Mouse (Mus musculus) embryonic stem cell, embryonic (primary cell): Measurements from ENCODE around the gene Gck.

Experiments
- CTCF ChIA-PET, 4 experiments: fragments of 300-600 bp in 2 of 4; fragments of 350-600 bp in 2 of 4; sonication (Branson Sonifier 250); formaldehyde crosslinking; loops; one replicate each; lab custom pipeline; 2022; ENCODE audit warnings: inconsistent platforms in 2 of 4; lab: Charles Lee
- POLR2A ChIA-PET, 4 experiments: fragments of 300-600 bp in 2 of 4; fragments of 350-600 bp in 2 of 4; sonication (Branson Sonifier 250); formaldehyde crosslinking; loops; one replicate each; lab custom pipeline; 2022; ENCODE audit warnings: antibody characterized with exemption in 4 of 4, inconsistent platforms in 1 of 4; lab: Charles Lee

Gene Gck

GRCm38 (mm10) chr11:5882518-5882917 lies 67.4 kb downstream of the Gck start:
- ChIA-PET CTCF (interaction anchor here in 1 of 4 experiments (0.6 to 1.2 kb wide), 3 partner anchors 73 to 764 kb away, joined by 3 to 5 read pairs (median 4); partner anchors contain the start of gene Ykt6), POLR2A (interaction anchor here in 2 of 4 experiments (0.9 to 1.6 kb wide), 6 partner anchors 12 to 95 kb away, joined by 3 to 4 read pairs (median 3); partner anchors contain the start of gene Dbnl (in 1 of the 2))

GRCm38 (mm10) chr11:5879905-5880304 lies 70.0 kb downstream of the Gck start:
- POLR2A ChIA-PET: interaction anchor here in 3 of 4 experiments (0.5 to 4.9 kb wide), 36 partner anchors 12 to 565 kb away, joined by 3 to 22 read pairs (median 3); partner anchors contain the start of genes Dbnl (in 2 of the 3), Gck (in 2 of the 3), Myl7 (in 1 of the 3) and Polm (in 1 of the 3)
- CTCF ChIA-PET: interaction anchor here (0.6 to 2.5 kb wide), 44 partner anchors 11 to 500 kb away, joined by 3 to 15 read pairs (median 4); partner anchors contain the start of genes Ykt6 (in 3 of the 4), Dbnl (in 2 of the 4), Myl7 (in 1 of the 4) and Polm (in 1 of the 4)

GRCm38 (mm10) chr11:5878661-5879060 lies 71.2 kb downstream of the Gck start:
- ChIA-PET CTCF (interaction anchor here (0.6 to 3.1 kb wide), 11 partner anchors 8 to 381 kb away, joined by 3 to 17 read pairs (median 8); partner anchors contain the start of genes Dbnl (in 1 of the 4) and Myl7 (in 1 of the 4)), POLR2A (interaction anchor here in 3 of 4 experiments (0.6 to 4.9 kb wide), 31 partner anchors 8 to 566 kb away, joined by 3 to 22 read pairs (median 4); partner anchors contain the start of genes Dbnl (in 3 of the 3), Polm (in 2 of the 3), Urgcp (in 2 of the 3) and Aebp1 (in 1 of the 3))

- POLR2A ChIA-PET: interaction anchor here (0.6 to 4.9 kb wide), 38 partner anchors 8 to 495 kb away, joined by 3 to 22 read pairs (median 4); partner anchors contain the start of genes Dbnl (in 2 of the 4), Polm (in 2 of the 4), Aebp1 (in 1 of the 4) and Mrps24 (in 1 of the 4)
- CTCF ChIA-PET: interaction anchor here (0.6 to 3.1 kb wide), 14 partner anchors 8 to 382 kb away, joined by 3 to 19 read pairs (median 4); partner anchors contain the start of genes Aebp1 (in 1 of the 4), Dbnl (in 1 of the 4) and Myl7 (in 1 of the 4)
Observed at GRCm38 (mm10) chr11:5877921-5878526, 71.9 kb downstream of the Gck start, which contains the start of gene Pold2. Pold2 (minus strand) TSS chr11:5878292.

GRCm38 (mm10) chr11:5877421-5877820 lies 72.5 kb downstream of the Gck start:
- CTCF ChIA-PET: interaction anchor here (0.6 to 3.1 kb wide), 11 partner anchors 9 to 321 kb away, joined by 3 to 19 read pairs (median 3); partner anchors contain the start of genes Aebp1 (in 1 of the 4) and Ykt6 (in 1 of the 4)
- POLR2A ChIA-PET: interaction anchor here (0.6 to 4.9 kb wide), 34 partner anchors 9 to 496 kb away, joined by 3 to 22 read pairs (median 4); partner anchors contain the start of genes Dbnl (in 2 of the 4), Polm (in 2 of the 4), Urgcp (in 2 of the 4) and Mrps24 (in 1 of the 4)

- ChIA-PET POLR2A (interaction anchor here in 2 of 4 experiments (0.7 to 1.3 kb wide), 3 partner anchors 12 to 71 kb away, joined by 3 read pairs; no protein-coding TSS in a partner anchor), CTCF (interaction anchor here in 1 of 4 experiments (1.4 kb wide), 1 partner anchor 13 kb away, joined by 7 read pairs; no protein-coding TSS in a partner anchor)
Observed at GRCm38 (mm10) chr11:5873192-5873591, 76.7 kb downstream of the Gck start.

- POLR2A ChIA-PET: interaction anchor here in 2 of 4 experiments (0.7 to 1.3 kb wide), 4 partner anchors 12 to 74 kb away, joined by 3 read pairs; no protein-coding TSS in a partner anchor
- CTCF ChIA-PET: interaction anchor here in 1 of 4 experiments (1.4 kb wide), 1 partner anchor 14 kb away, joined by 7 read pairs; no protein-coding TSS in a partner anchor
Observed at GRCm38 (mm10) chr11:5872707-5873106, 77.2 kb downstream of the Gck start.

GRCm38 (mm10) chr11:5870069-5870468 lies 79.8 kb downstream of the Gck start:
- ChIA-PET POLR2A (interaction anchor here in 2 of 4 experiments (1.1 to 3.0 kb wide), 4 partner anchors 8 to 68 kb away, joined by 3 to 21 read pairs (median 7); partner anchors contain the start of gene Pold2 (in 1 of the 2)), CTCF (interaction anchor here in 1 of 4 experiments (1.2 kb wide), 1 partner anchor 16 kb away, joined by 3 read pairs; no protein-coding TSS in a partner anchor)

GRCm38 (mm10) chr11:5869331-5869730 lies 80.5 kb downstream of the Gck start:
- ChIA-PET POLR2A (interaction anchor here in 3 of 4 experiments (0.5 to 3.0 kb wide), 12 partner anchors 8 to 1164 kb away, joined by 3 to 21 read pairs (median 4); partner anchors contain the start of genes Pold2 (in 1 of the 3) and Xbp1 (in 1 of the 3)), CTCF (interaction anchor here in 2 of 4 experiments (0.9 to 1.7 kb wide), 2 partner anchors 16 to 17 kb away, joined by 3 to 5 read pairs; no protein-coding TSS in a partner anchor)

GRCm38 (mm10) chr11:5868324-5868723 lies 81.6 kb downstream of the Gck start:
- POLR2A ChIA-PET: interaction anchor here (0.9 to 3.0 kb wide), 15 partner anchors 8 to 348 kb away, joined by 3 to 21 read pairs (median 4); partner anchors contain the start of genes Pold2 (in 1 of the 4) and Xbp1 (in 1 of the 4)
- CTCF ChIA-PET: interaction anchor here in 3 of 4 experiments (0.6 to 1.7 kb wide), 5 partner anchors 9 to 18 kb away, joined by 3 to 5 read pairs (median 4); no protein-coding TSS in a partner anchor

- POLR2A ChIA-PET: interaction anchor here in 3 of 4 experiments (0.6 to 3.0 kb wide), 9 partner anchors 10 to 201 kb away, joined by 3 to 15 read pairs (median 4); partner anchors contain the start of genes Pold2 (in 1 of the 3) and Ykt6 (in 1 of the 3)
- CTCF ChIA-PET: interaction anchor here in 1 of 4 experiments (0.6 kb wide), 1 partner anchor 1682 kb away, joined by 3 read pairs; no protein-coding TSS in a partner anchor
Observed at GRCm38 (mm10) chr11:5867196-5867595, 82.7 kb downstream of the Gck start.

- CTCF ChIA-PET: interaction anchor here in 1 of 4 experiments (1.0 to 2.0 kb wide), 2 partner anchors 24 kb away, joined by 3 to 8 read pairs; no protein-coding TSS in a partner anchor
Observed at GRCm38 (mm10) chr11:5862394-5863105, 87.3 kb downstream of the Gck start.

GRCm38 (mm10) chr11:5861678-5862393 lies 88.0 kb downstream of the Gck start, which contains the start of gene Aebp1:
Aebp1 (plus strand) TSS chr11:5861947.
- POLR2A ChIA-PET: interaction anchor here in 3 of 4 experiments (0.7 to 2.0 kb wide), 9 partner anchors 11 to 35 kb away, joined by 3 to 6 read pairs (median 4); no protein-coding TSS in a partner anchor
- CTCF ChIA-PET: interaction anchor here in 3 of 4 experiments (0.7 to 2.0 kb wide), 3 partner anchors 16 to 24 kb away, joined by 3 to 8 read pairs (median 6); no protein-coding TSS in a partner anchor

More at GRCm38 (mm10) chr11:5862394-5863105, 87.3 kb downstream of the Gck start:
- POLR2A ChIA-PET: interaction anchor here in 3 of 4 experiments (0.6 to 2.0 kb wide), 7 partner anchors 13 to 127 kb away, joined by 3 to 6 read pairs (median 4); no protein-coding TSS in a partner anchor

- POLR2A ChIA-PET: interaction anchor here in 2 of 4 experiments (0.6 to 1.2 kb wide), 5 partner anchors 8 to 73 kb away, joined by 3 to 5 read pairs (median 3); partner anchors contain the start of gene Dbnl (in 1 of the 2)
- CTCF ChIA-PET: interaction anchor here (0.6 to 2.0 kb wide), 4 partner anchors 20 to 52 kb away, joined by 3 to 8 read pairs (median 5); no protein-coding TSS in a partner anchor
Observed at GRCm38 (mm10) chr11:5860639-5861038, 89.2 kb downstream of the Gck start.

GRCm38 (mm10) chr11:5859883-5860550 lies 89.9 kb downstream of the Gck start:
- POLR2A ChIA-PET: interaction anchor here in 2 of 4 experiments (1.1 to 1.9 kb wide), 4 partner anchors 9 to 72 kb away, joined by 3 to 9 read pairs (median 5); partner anchors contain the start of genes Dbnl (in 1 of the 2) and Polm (in 1 of the 2)

More at GRCm38 (mm10) chr11:5859883-5860550, 89.9 kb downstream of the Gck start:
- CTCF ChIA-PET: interaction anchor here in 2 of 4 experiments (1.0 to 1.9 kb wide), 2 partner anchors 20 to 26 kb away, joined by 3 to 9 read pairs (median 4); no protein-coding TSS in a partner anchor
